Mouse (Mus musculus) right cerebral cortex, adult 2 months (tissue): ENCODE results near the gene Pygb.

Experiments
- DNase-seq, 2 experiments: peaks; one replicate each; pipeline ENCODE4 v3.0.0; 2021 to 2022; ENCODE audit warnings: low spot score in 2 of 2

Pygb gene

GRCm38 (mm10) chr2:150788768-150789550, 2.4 kb downstream of the Pygb start:
- peak; percentile 67 to 77 for DNase-seq

GRCm38 (mm10) chr2:150793320-150793719, 6.8 kb downstream of the Pygb start:
- no peak for DNase-seq

- no peak for DNase-seq
Observed at GRCm38 (mm10) chr2:150798084-150798483, 11.5 kb downstream of the Pygb start.

GRCm38 (mm10) chr2:150800616-150801015, 14.1 kb downstream of the Pygb start:
- DNase-seq, result no peak

GRCm38 (mm10) chr2:150803035-150803434, 16.5 kb downstream of the Pygb start:
- DNase-seq, result no peak

- no peak for DNase-seq
Observed at GRCm38 (mm10) chr2:150808381-150808780, 21.8 kb downstream of the Pygb start.

GRCm38 (mm10) chr2:150808812-150809211, 22.3 kb downstream of the Pygb start:
- no peak for DNase-seq

- no peak for DNase-seq
Observed at GRCm38 (mm10) chr2:150810603-150811002, 24.1 kb downstream of the Pygb start.

GRCm38 (mm10) chr2:150812816-150813215, 26.3 kb downstream of the Pygb start:
- DNase-seq, result no peak

GRCm38 (mm10) chr2:150816676-150817402, 30.3 kb downstream of the Pygb start:
- DNase-seq, result no peak

GRCm38 (mm10) chr2:150818742-150819141, 32.2 kb downstream of the Pygb start:
- DNase-seq, result no peak

- no peak for DNase-seq
Observed at GRCm38 (mm10) chr2:150820720-150821119, 34.2 kb downstream of the Pygb start.

- DNase-seq, result no peak
Observed at GRCm38 (mm10) chr2:150822987-150823386, 36.5 kb downstream of the Pygb start.

- no peak for DNase-seq
Observed at GRCm38 (mm10) chr2:150826426-150826825, 39.9 kb downstream of the Pygb start.

GRCm38 (mm10) chr2:150828164-150828563, 41.6 kb downstream of the Pygb start:
- no peak for DNase-seq

- DNase-seq, result no peak
Observed at GRCm38 (mm10) chr2:150828654-150829053, 42.1 kb downstream of the Pygb start.

- no peak for DNase-seq
Observed at GRCm38 (mm10) chr2:150830011-150830410, 43.5 kb downstream of the Pygb start.

GRCm38 (mm10) chr2:150830911-150831441, 44.4 kb downstream of the Pygb start:
- DNase-seq, result no peak

GRCm38 (mm10) chr2:150832029-150832428, 45.5 kb downstream of the Pygb start:
- DNase-seq, result no peak

- no peak for DNase-seq
Observed at GRCm38 (mm10) chr2:150834616-150835015, 48.1 kb downstream of the Pygb start.

- no peak for DNase-seq
Observed at GRCm38 (mm10) chr2:150835975-150836374, 49.4 kb downstream of the Pygb start.

GRCm38 (mm10) chr2:150836906-150837305, 50.4 kb downstream of the Pygb start:
- no peak for DNase-seq

GRCm38 (mm10) chr2:150837781-150838180, 51.2 kb downstream of the Pygb start:
- no peak for DNase-seq
